Mouse (Mus musculus): ENCODE data around the gene 1810065E05Rik. TPM values are rescaled to one million over a fixed set of nuclear protein-coding genes. Genes with fewer than 3 reads are reported as not detected.

1810065E05Rik gene
- total RNA-seq, 1 experiment, result not detected

- no peaks in the 10 kb centered on the region for H3K9me3 ChIP-seq (ENCODE audit: control insufficient read depth, insufficient read depth, low read depth, low read length)
Observed at GRCm38 (mm10) chr11:58418336-58418735, 2.6 kb upstream of the 1810065E05Rik start.

GRCm38 (mm10) chr11:58432259-58432658, 11.3 kb downstream of the 1810065E05Rik start, which contains the start of gene Gm12253:
Gm12253 (plus strand) TSS chr11:58432559.
- TF ChIP-seq HCFC1 (IDR thresholded peaks at IDR 0.05; ENCODE audit: borderline replicate concordance, insufficient read depth, low read length), result no peak
- no peak for TF ChIP-seq ZC3H11A (IDR thresholded peaks at IDR 0.05; ENCODE audit: borderline replicate concordance, low read depth, low read length)
- TF ChIP-seq CHD2 (IDR thresholded peaks at IDR 0.05; ENCODE audit: low read depth, low read length), result no peak
- no peak for TF ChIP-seq ZNF384 (IDR thresholded peaks at IDR 0.05; ENCODE audit: low read depth, low read length)
- TF ChIP-seq MAFK (IDR thresholded peaks at IDR 0.05; ENCODE audit: insufficient read depth, low read depth, low read length), result no peak
- H3K9me3 ChIP-seq (ENCODE audit: control insufficient read depth, insufficient read depth, low read depth, low read length), result no peaks in the 10 kb centered on the region
- no peak for DNase-seq (ENCODE audit: low read depth, low spot score)
- no peak within 1 kb of the TSS for H3K4me3 ChIP-seq (ENCODE audit: insufficient read depth in 1 of 2, low read depth in 1 of 2, low read length in 2 of 2, poor library complexity in 1 of 2, severe bottlenecking in 1 of 2)
- H3K27ac ChIP-seq (ENCODE audit: insufficient read depth, low read depth, low read length, poor library complexity, severe bottlenecking), result no peak within 1 kb of the TSS
- H3K36me3 ChIP-seq (ENCODE audit: control insufficient read depth, insufficient read depth, low read length, poor library complexity, severe bottlenecking), result no peaks in the 10 kb centered on the region
- no peaks in the 10 kb centered on the region for H3K4me1 ChIP-seq (ENCODE audit: control insufficient read depth in 2 of 2, insufficient read depth in 2 of 2, low read length in 2 of 2, poor library complexity in 1 of 2)
- H3K9ac ChIP-seq (ENCODE audit: insufficient read depth, low read depth, low read length, poor library complexity, severe bottlenecking), result no peak within 1 kb of the TSS
- in situ Hi-C loops (cut with MboI; ENCODE audit: low sequenced_read_pairs in 2 of 2, unreplicated experiment in 2 of 2), result no loop called here

More at GRCm38 (mm10) chr11:58418336-58418735, 2.6 kb upstream of the 1810065E05Rik start:
- H3K4me3 ChIP-seq (ENCODE audit: insufficient read depth in 1 of 2, low read depth in 1 of 2, low read length in 2 of 2, poor library complexity in 1 of 2, severe bottlenecking in 1 of 2), result no peak overlapping the region
- H3K27ac ChIP-seq (ENCODE audit: insufficient read depth, low read depth, low read length, poor library complexity, severe bottlenecking), result no peak overlapping the region
- in situ Hi-C loops (cut with MboI; ENCODE audit: low sequenced_read_pairs in 2 of 2, unreplicated experiment in 2 of 2), result no loop called here
- H3K9ac ChIP-seq (ENCODE audit: insufficient read depth, low read depth, low read length, poor library complexity, severe bottlenecking), result no peak overlapping the region
- H3K36me3 ChIP-seq (ENCODE audit: control insufficient read depth, insufficient read depth, low read length, poor library complexity, severe bottlenecking), result no peaks in the 10 kb centered on the region
- TF ChIP-seq HCFC1 (IDR thresholded peaks at IDR 0.05; ENCODE audit: borderline replicate concordance, insufficient read depth, low read length) (no peak), ZNF384 (IDR thresholded peaks at IDR 0.05; ENCODE audit: low read depth, low read length) (no peak), CHD2 (IDR thresholded peaks at IDR 0.05; ENCODE audit: low read depth, low read length) (no peak), ZC3H11A (IDR thresholded peaks at IDR 0.05; ENCODE audit: borderline replicate concordance, low read depth, low read length) (no peak), MAFK (IDR thresholded peaks at IDR 0.05; ENCODE audit: insufficient read depth, low read depth, low read length) (no peak)
- no peaks in the 10 kb centered on the region for H3K4me1 ChIP-seq (ENCODE audit: control insufficient read depth in 2 of 2, insufficient read depth in 2 of 2, low read length in 2 of 2, poor library complexity in 1 of 2)
- no peak for DNase-seq (ENCODE audit: low read depth, low spot score)

DNA sequence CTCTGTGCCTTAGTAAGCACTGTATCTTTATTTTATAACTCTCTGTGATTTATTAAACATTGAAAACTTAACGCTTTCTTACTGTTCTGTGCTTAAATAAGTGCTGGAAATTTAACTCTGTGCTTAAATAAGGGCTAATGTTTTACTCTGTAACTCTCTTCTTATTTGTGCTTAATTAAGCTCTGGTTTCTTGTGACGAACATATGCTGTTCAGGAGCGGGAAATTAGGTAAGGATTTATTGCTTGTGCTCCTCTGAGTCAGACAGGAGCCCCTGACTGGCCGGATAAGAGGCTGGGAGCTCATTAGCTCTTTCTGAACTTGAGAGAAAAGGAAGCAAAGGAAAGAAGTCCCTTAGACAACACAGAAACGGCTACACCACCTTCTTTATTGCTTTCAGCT, 17.0 kb downstream of the 1810065E05Rik start:
- H3K9me3 ChIP-seq (ENCODE audit: control insufficient read depth, insufficient read depth, low read depth, low read length), result no peaks in the 10 kb centered on the region
- no peak overlapping the region for H3K4me3 ChIP-seq (ENCODE audit: insufficient read depth in 1 of 2, low read depth in 1 of 2, low read length in 2 of 2, poor library complexity in 1 of 2, severe bottlenecking in 1 of 2)
- TF ChIP-seq MAFK (IDR thresholded peaks at IDR 0.05; ENCODE audit: insufficient read depth, low read depth, low read length) (no peak), ZNF384 (IDR thresholded peaks at IDR 0.05; ENCODE audit: low read depth, low read length) (no peak), ZC3H11A (IDR thresholded peaks at IDR 0.05; ENCODE audit: borderline replicate concordance, low read depth, low read length) (no peak), CHD2 (IDR thresholded peaks at IDR 0.05; ENCODE audit: low read depth, low read length) (no peak), HCFC1 (IDR thresholded peaks at IDR 0.05; ENCODE audit: borderline replicate concordance, insufficient read depth, low read length) (no peak)
- no peak for DNase-seq (ENCODE audit: low read depth, low spot score)
- no peak overlapping the region for H3K9ac ChIP-seq (ENCODE audit: insufficient read depth, low read depth, low read length, poor library complexity, severe bottlenecking)
- in situ Hi-C loops (cut with MboI; ENCODE audit: low sequenced_read_pairs in 2 of 2, unreplicated experiment in 2 of 2), result no loop called here
- H3K27ac ChIP-seq (ENCODE audit: insufficient read depth, low read depth, low read length, poor library complexity, severe bottlenecking), result no peak overlapping the region
- no peaks in the 10 kb centered on the region for H3K4me1 ChIP-seq (ENCODE audit: control insufficient read depth in 2 of 2, insufficient read depth in 2 of 2, low read length in 2 of 2, poor library complexity in 1 of 2)
- H3K36me3 ChIP-seq (ENCODE audit: control insufficient read depth, insufficient read depth, low read length, poor library complexity, severe bottlenecking), result no peaks in the 10 kb centered on the region

DNA sequence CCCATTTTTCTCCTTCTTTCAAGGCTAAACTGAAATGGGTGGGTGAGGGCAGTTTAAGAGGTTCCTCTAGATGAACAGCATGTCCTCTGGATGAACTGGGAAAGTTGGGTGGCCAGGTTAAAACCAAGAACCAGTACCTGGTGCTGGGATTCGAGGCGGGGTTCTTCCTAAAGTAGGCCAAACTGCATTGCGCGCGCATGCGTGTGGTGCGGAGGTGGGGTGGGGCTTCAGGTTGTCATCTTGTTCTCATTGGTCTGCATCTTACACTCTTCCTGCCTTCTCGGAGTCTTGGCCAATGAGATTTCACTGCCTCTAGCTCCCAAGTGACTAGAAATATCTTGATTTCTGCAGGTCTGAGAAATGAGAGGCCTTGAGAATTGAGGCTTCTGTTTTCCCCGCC, 31.8 kb downstream of the 1810065E05Rik start, which contains the start of gene Lypd9:
Lypd9 (minus strand) TSS at position 165 of the 400 bp plus-strand sequence.
- H3K36me3 ChIP-seq (ENCODE audit: control insufficient read depth, insufficient read depth, low read length, poor library complexity, severe bottlenecking), result no peaks in the 10 kb centered on the region
- TF ChIP-seq MAFK (IDR thresholded peaks at IDR 0.05; ENCODE audit: insufficient read depth, low read depth, low read length), result no peak
- no peak for TF ChIP-seq ZNF384 (IDR thresholded peaks at IDR 0.05; ENCODE audit: low read depth, low read length)
- TF ChIP-seq CHD2 (IDR thresholded peaks at IDR 0.05; ENCODE audit: low read depth, low read length), result no peak
- TF ChIP-seq HCFC1 (IDR thresholded peaks at IDR 0.05; ENCODE audit: borderline replicate concordance, insufficient read depth, low read length), result no peak
- no peak for TF ChIP-seq ZC3H11A (IDR thresholded peaks at IDR 0.05; ENCODE audit: borderline replicate concordance, low read depth, low read length)
- H3K27ac ChIP-seq (ENCODE audit: insufficient read depth, low read depth, low read length, poor library complexity, severe bottlenecking), result no peak within 1 kb of the TSS
- no peaks in the 10 kb centered on the region for H3K4me1 ChIP-seq (ENCODE audit: control insufficient read depth in 2 of 2, insufficient read depth in 2 of 2, low read length in 2 of 2, poor library complexity in 1 of 2)
- H3K9me3 ChIP-seq (ENCODE audit: control insufficient read depth, insufficient read depth, low read depth, low read length), result no peaks in the 10 kb centered on the region
- in situ Hi-C loops (cut with MboI; ENCODE audit: low sequenced_read_pairs in 2 of 2, unreplicated experiment in 2 of 2), result no loop called here
- DNase-seq (ENCODE audit: low read depth, low spot score), result no peak
- no peak within 1 kb of the TSS for H3K9ac ChIP-seq (ENCODE audit: insufficient read depth, low read depth, low read length, poor library complexity, severe bottlenecking)
- no peak within 1 kb of the TSS for H3K4me3 ChIP-seq (ENCODE audit: insufficient read depth in 1 of 2, low read depth in 1 of 2, low read length in 2 of 2, poor library complexity in 1 of 2, severe bottlenecking in 1 of 2)

GRCm38 (mm10) chr11:58453592-58453991, 32.7 kb downstream of the 1810065E05Rik start:
- H3K27ac ChIP-seq (ENCODE audit: insufficient read depth, low read depth, low read length, poor library complexity, severe bottlenecking), result no peak overlapping the region

More at GRCm38 (mm10) chr11:58453592-58453991, 32.7 kb downstream of the 1810065E05Rik start:
- Histone ChIP-seq H3K4me1 (ENCODE audit: control insufficient read depth in 2 of 2, insufficient read depth in 2 of 2, low read length in 2 of 2, poor library complexity in 1 of 2) (no peaks in the 10 kb centered on the region), H3K9me3 (ENCODE audit: control insufficient read depth, insufficient read depth, low read depth, low read length) (no peaks in the 10 kb centered on the region), H3K9ac (ENCODE audit: insufficient read depth, low read depth, low read length, poor library complexity, severe bottlenecking) (no peak overlapping the region), H3K36me3 (ENCODE audit: control insufficient read depth, insufficient read depth, low read length, poor library complexity, severe bottlenecking) (no peaks in the 10 kb centered on the region), H3K4me3 (ENCODE audit: insufficient read depth in 1 of 2, low read depth in 1 of 2, low read length in 2 of 2, poor library complexity in 1 of 2, severe bottlenecking in 1 of 2) (no peak overlapping the region)
- DNase-seq (ENCODE audit: low read depth, low spot score), result no peak
- TF ChIP-seq ZNF384 (IDR thresholded peaks at IDR 0.05; ENCODE audit: low read depth, low read length) (no peak), MAFK (IDR thresholded peaks at IDR 0.05; ENCODE audit: insufficient read depth, low read depth, low read length) (no peak), HCFC1 (IDR thresholded peaks at IDR 0.05; ENCODE audit: borderline replicate concordance, insufficient read depth, low read length) (no peak), CHD2 (IDR thresholded peaks at IDR 0.05; ENCODE audit: low read depth, low read length) (no peak), ZC3H11A (IDR thresholded peaks at IDR 0.05; ENCODE audit: borderline replicate concordance, low read depth, low read length) (no peak)
- in situ Hi-C loops (cut with MboI; ENCODE audit: low sequenced_read_pairs in 2 of 2, unreplicated experiment in 2 of 2), result no loop called here

Measured in ES-E14 (cell line).